Mouse (Mus musculus) liver, postnatal 0 days (tissue): Measurements from ENCODE around the gene Eif2ak3.

Source experiments
- CTCF ChIP-seq: sonication (generic); IDR thresholded peaks from 2 replicates; pipeline ENCODE4 v1.5.1; 2016; ENCODE audit warnings: antibody characterized with exemption, low read depth
- EP300 ChIP-seq: IDR thresholded peaks from 2 replicates; pipeline ENCODE4 v1.6.1; 2016; ENCODE audit warnings: antibody characterized with exemption, low read depth, mild to moderate bottlenecking

DNA sequence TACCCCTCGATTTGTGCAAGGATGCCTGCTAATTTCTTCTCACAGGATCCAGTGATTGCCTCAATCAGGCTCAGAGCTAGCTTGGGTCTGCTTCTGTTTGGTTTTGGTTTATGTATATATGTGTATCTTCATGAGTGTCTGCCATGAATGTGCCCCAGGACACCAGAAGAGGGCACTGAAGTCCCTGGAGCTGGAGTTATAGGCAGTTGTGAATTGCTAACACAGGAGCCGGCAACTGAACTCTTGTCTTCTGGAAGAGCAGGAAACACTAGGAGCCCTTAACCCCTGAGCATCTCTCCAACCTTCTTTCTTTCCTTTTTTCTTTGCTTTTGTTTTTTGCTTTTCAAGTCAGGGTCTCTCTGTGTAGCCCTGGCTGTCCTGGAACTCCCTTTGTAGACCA, 87.5 kb downstream of the Eif2ak3 start:
- no peak for TF ChIP-seq CTCF
- no peak for TF ChIP-seq EP300
